Mouse (Mus musculus): ENCODE results near the gene Cnn3. TPM values are rescaled to one million over a fixed set of nuclear protein-coding genes. Genes with fewer than 3 reads are reported as not detected.

Gene Cnn3
- total and polyA plus RNA-seq, 3 experiments, result 37.8 to 45.4 (median 40.2) TPM

- no peak for TF ChIP-seq POLR2A (IDR thresholded peaks at IDR 0.05; ENCODE audit: insufficient read depth, low read depth, low read length)
- no peak for TF ChIP-seq CTCF (IDR thresholded peaks at IDR 0.05)
- TF ChIP-seq EP300 (IDR thresholded peaks at IDR 0.05; ENCODE audit: insufficient read depth, low read depth, low read length), result no peak
- Histone ChIP-seq H3K4me1 (ENCODE audit: control insufficient read depth, insufficient read depth, low read length) (no peaks in the 10 kb centered on the region), H3K27ac (no peak overlapping the region), H3K36me3 (ENCODE audit: control insufficient read depth, insufficient read depth, low read length) (no peaks in the 10 kb centered on the region), H3K9ac (ENCODE audit: low read depth, low read length) (no peak overlapping the region), H3K4me3 (no peak overlapping the region), H3K79me2 (replicated peaks; ENCODE audit: control insufficient read depth, insufficient read depth, low read length) (no peaks in the 10 kb centered on the region), H3K27me3 (ENCODE audit: control insufficient read depth, insufficient read depth, low read length) (no peaks in the 10 kb centered on the region)
- 35% methylated on average over 2 of the region's 2 CpGs for WGBS
- no peak for DNase-seq
- intact Hi-C loops (cut with DNase I), result no loop called here
These were observed 41.8 kb downstream of the Cnn3 start for GRCm38 (mm10) chr3:121468136-121468535.

GRCm38 (mm10) chr3:121469185-121469975 is 43.1 kb downstream of the Cnn3 start:
- no peak for TF ChIP-seq POLR2A (IDR thresholded peaks at IDR 0.05; ENCODE audit: insufficient read depth, low read depth, low read length)
- TF ChIP-seq CTCF (IDR thresholded peaks at IDR 0.05), result no peak
- TF ChIP-seq EP300 (IDR thresholded peaks at IDR 0.05; ENCODE audit: insufficient read depth, low read depth, low read length), result no peak
- intact Hi-C loops (cut with DNase I), result no loop called here
- H3K9ac ChIP-seq (ENCODE audit: low read depth, low read length), result no peak overlapping the region

GRCm38 (mm10) chr3:121471703-121472102 is 45.4 kb downstream of the Cnn3 start:
- peak; percentile 12 to 22 for DNase-seq
- no peak overlapping the region for H3K27ac ChIP-seq
- TF ChIP-seq EP300 (IDR thresholded peaks at IDR 0.05; ENCODE audit: insufficient read depth, low read depth, low read length), result no peak
- no peak for TF ChIP-seq CTCF (IDR thresholded peaks at IDR 0.05)
- TF ChIP-seq POLR2A (IDR thresholded peaks at IDR 0.05; ENCODE audit: insufficient read depth, low read depth, low read length), result no peak
- no peaks in the 10 kb centered on the region for H3K27me3 ChIP-seq (ENCODE audit: control insufficient read depth, insufficient read depth, low read length)
- no peaks in the 10 kb centered on the region for H3K79me2 ChIP-seq (replicated peaks; ENCODE audit: control insufficient read depth, insufficient read depth, low read length)
- no peaks in the 10 kb centered on the region for H3K4me1 ChIP-seq (ENCODE audit: control insufficient read depth, insufficient read depth, low read length)
- WGBS, result 44% methylated on average over 11 of the region's 11 CpGs
- H3K4me3 ChIP-seq, result no peak overlapping the region
- no peak overlapping the region for H3K9ac ChIP-seq (ENCODE audit: low read depth, low read length)
- intact Hi-C loops (cut with DNase I), result loop anchor here (5.0 kb wide), 1 partner anchor 39 kb away; no protein-coding TSS in a partner anchor
- H3K36me3 ChIP-seq (ENCODE audit: control insufficient read depth, insufficient read depth, low read length), result no peaks in the 10 kb centered on the region

More at GRCm38 (mm10) chr3:121469185-121469975, 43.1 kb downstream of the Cnn3 start:
- WGBS, result 18% methylated on average over 13 of the region's 13 CpGs
- peak in 1 of 2 experiments; percentile 13 for DNase-seq
- Histone ChIP-seq H3K4me3 (no peak overlapping the region), H3K36me3 (ENCODE audit: control insufficient read depth, insufficient read depth, low read length) (no peaks in the 10 kb centered on the region), H3K79me2 (replicated peaks; ENCODE audit: control insufficient read depth, insufficient read depth, low read length) (no peaks in the 10 kb centered on the region), H3K4me1 (ENCODE audit: control insufficient read depth, insufficient read depth, low read length) (no peaks in the 10 kb centered on the region), H3K27me3 (ENCODE audit: control insufficient read depth, insufficient read depth, low read length) (no peaks in the 10 kb centered on the region), H3K27ac (no peak overlapping the region)

GRCm38 (mm10) chr3:121474738-121475137 is 48.4 kb downstream of the Cnn3 start:
- WGBS, result 54% methylated on average over 3 of the region's 3 CpGs
- Histone ChIP-seq H3K27ac (no peak overlapping the region), H3K79me2 (replicated peaks; ENCODE audit: control insufficient read depth, insufficient read depth, low read length) (no peaks in the 10 kb centered on the region), H3K4me1 (ENCODE audit: control insufficient read depth, insufficient read depth, low read length) (no peaks in the 10 kb centered on the region), H3K9ac (ENCODE audit: low read depth, low read length) (no peak overlapping the region), H3K27me3 (ENCODE audit: control insufficient read depth, insufficient read depth, low read length) (no peaks in the 10 kb centered on the region), H3K36me3 (ENCODE audit: control insufficient read depth, insufficient read depth, low read length) (no peaks in the 10 kb centered on the region), H3K4me3 (no peak overlapping the region)
- intact Hi-C loops (cut with DNase I), result loop anchor here (5.0 kb wide), 1 partner anchor 42 kb away; no protein-coding TSS in a partner anchor
- TF ChIP-seq CTCF (IDR thresholded peaks at IDR 0.05), result no peak
- TF ChIP-seq POLR2A (IDR thresholded peaks at IDR 0.05; ENCODE audit: insufficient read depth, low read depth, low read length), result no peak
- no peak for TF ChIP-seq EP300 (IDR thresholded peaks at IDR 0.05; ENCODE audit: insufficient read depth, low read depth, low read length)
- DNase-seq, result no peak

GRCm38 (mm10) chr3:121480030-121480960 is 54.0 kb downstream of the Cnn3 start:
- Histone ChIP-seq H3K9ac (ENCODE audit: low read depth, low read length) (no peak overlapping the region), H3K79me2 (replicated peaks; ENCODE audit: control insufficient read depth, insufficient read depth, low read length) (no peaks in the 10 kb centered on the region), H3K4me3 (no peak overlapping the region), H3K27me3 (ENCODE audit: control insufficient read depth, insufficient read depth, low read length) (no peaks in the 10 kb centered on the region), H3K36me3 (ENCODE audit: control insufficient read depth, insufficient read depth, low read length) (no peaks in the 10 kb centered on the region), H3K4me1 (ENCODE audit: control insufficient read depth, insufficient read depth, low read length) (no peaks in the 10 kb centered on the region), H3K27ac (no peak overlapping the region)
- TF ChIP-seq POLR2A (IDR thresholded peaks at IDR 0.05; ENCODE audit: insufficient read depth, low read depth, low read length) (no peak), CTCF (IDR thresholded peaks at IDR 0.05) (no peak), EP300 (IDR thresholded peaks at IDR 0.05; ENCODE audit: insufficient read depth, low read depth, low read length) (no peak)
- DNase-seq, result no peak
- whole genome bisulfite sequencing, result 80% methylated on average over 26 of the region's 26 CpGs
- intact Hi-C loops (cut with DNase I), result no loop called here
